Mouse (Mus musculus): ENCODE measurements around the gene Mast2. TPM values are rescaled to one million over a fixed set of nuclear protein-coding genes. Genes with fewer than 3 reads are reported as not detected.

The Mast2 gene
- polyA plus RNA-seq (2015; fragmentation: Nextera tagmentation; extraction: Ambion mirVana) = 2.4 and 2.8 TPM in 2 replicates

DNA sequence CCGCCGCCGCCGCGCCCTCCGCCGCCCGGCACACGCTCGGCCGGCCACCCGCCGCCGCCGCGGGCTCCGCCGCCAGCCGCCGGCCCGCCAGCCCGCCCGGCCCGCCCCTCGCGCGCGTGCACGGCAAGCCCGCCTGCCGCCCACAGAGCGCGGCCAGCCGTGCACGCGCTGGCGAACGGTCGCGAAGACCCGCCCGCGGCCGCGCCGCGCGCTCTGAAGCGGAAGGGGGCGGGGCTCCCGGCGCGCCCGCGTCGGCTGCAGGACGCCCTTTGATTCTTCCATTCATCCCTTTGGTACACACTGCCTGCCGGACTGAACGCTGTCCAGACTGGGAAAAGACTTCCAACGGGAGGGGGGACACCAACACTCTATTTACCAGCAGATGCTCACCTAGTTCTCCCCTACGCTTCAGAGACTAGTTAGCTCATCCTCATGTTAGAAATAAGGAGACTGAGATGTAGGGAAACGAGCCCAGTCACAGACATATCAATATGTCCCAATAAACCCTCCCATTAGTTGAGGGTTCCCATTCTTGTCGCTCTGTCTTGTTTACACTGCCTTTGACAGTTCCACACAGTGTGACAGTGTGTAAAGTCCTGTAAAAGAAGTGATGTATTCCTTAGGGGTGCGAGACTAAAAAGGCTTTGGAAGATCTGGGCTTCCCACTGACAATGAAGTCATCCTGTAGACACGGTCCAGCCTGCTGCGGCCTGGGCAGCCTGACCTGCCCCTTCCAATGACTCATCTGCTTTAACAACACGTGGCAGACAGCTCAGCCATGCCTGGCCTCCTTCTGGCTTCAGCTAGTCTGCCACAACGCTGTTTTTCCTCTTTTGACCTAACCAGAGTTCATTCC, at the start of gene Mast2:
TSS of gene Mast2 (minus strand) at position 58 of the 856 bp plus-strand sequence.
- DNase-seq = peak; percentile 89

DNA sequence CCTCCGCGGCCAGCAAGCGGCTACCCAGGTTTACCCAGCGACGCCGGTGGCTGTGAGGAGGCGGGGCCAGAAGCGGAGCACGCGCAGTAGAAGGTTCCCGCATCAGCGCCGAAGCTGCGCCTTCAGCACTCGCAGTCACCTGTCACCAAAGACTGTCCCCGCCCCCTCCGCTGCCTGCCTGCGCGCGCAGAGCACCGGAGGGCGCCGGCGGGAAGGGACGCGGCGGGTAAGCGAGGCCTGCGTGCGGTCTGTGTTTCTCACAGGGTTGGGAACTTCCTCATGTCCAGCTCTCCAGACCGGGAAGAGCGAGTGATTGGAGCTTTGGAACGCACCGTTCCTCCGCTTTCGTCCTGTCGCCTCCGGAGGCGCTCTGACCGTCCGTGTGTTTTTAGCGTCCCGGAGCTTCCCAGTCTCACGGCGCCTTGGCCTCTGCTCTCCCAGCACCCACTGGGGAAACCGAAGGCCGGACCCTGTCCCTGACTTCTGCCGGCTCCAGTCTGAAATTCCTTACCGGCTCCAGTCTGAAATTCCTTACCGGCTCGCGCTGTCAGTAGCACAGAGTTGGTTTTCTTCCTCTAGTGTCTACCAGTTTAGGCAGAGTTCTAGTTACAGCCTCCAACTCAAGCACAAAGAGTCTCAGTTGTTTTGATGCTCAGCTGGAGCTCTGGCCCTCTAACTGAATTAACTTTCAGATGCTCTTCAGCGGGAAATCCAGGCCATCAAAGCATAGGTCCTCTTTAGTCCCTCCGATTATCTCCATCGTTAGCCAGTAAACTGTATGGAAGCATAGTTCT, 43.6 kb upstream of the Mast2 start, which contains the start of gene Ipp:
TSS of gene Ipp (plus strand) at position 125 of the 794 bp plus-strand sequence.
- Histone ChIP-seq H3K4me3 (ENCODE audit: low read depth, low read length) (peak within 1 kb of the TSS; percentile 67), H3K9ac (replicated peaks) (peak within 1 kb of the TSS; percentile 72), H3K4me1 (ENCODE audit: insufficient read depth) (peaks cover 20% of the 10 kb centered on the region), H3K9me3 (ENCODE audit: low read length) (no peaks in the 10 kb centered on the region), H3K4me2 (ENCODE audit: low read depth, low read length) (peak within 1 kb of the TSS; percentile 81), H3K27ac (ENCODE audit: low read depth) (peak within 1 kb of the TSS; percentile 77), H3K36me3 (replicated peaks; ENCODE audit: insufficient read depth, low read length) (0 out of 2 replicates have a peak, but pooled peaks cover 3% of the 10 kb centered on the region), H3K27me3 (ENCODE audit: insufficient read depth, low read length) (no peaks in the 10 kb centered on the region)
- TF ChIP-seq EP300 (IDR thresholded peaks at IDR 0.05; ENCODE audit: low read depth) (no peak), CTCF (IDR thresholded peaks at IDR 0.05; ENCODE audit: low read depth) (peak; percentile 36)
- peak; percentile 98 for DNase-seq
- ATAC-seq = peak; percentile 99
- WGBS (ENCODE audit: insufficient replicate concordance) = under 1% methylated on average over 55 of the region's 55 CpGs

More for the DNA sequence above, at the start of gene Mast2:
- peak within 1 kb of the TSS; percentile 86 for H3K9ac ChIP-seq (replicated peaks)
- H3K4me2 ChIP-seq (ENCODE audit: low read depth, low read length) = peak within 1 kb of the TSS; percentile 75
- 2% methylated on average over 55 of the region's 68 CpGs for WGBS (ENCODE audit: insufficient replicate concordance)
- peaks cover 16% of the 10 kb centered on the region for H3K4me1 ChIP-seq (ENCODE audit: insufficient read depth)
- no peaks in the 10 kb centered on the region for H3K9me3 ChIP-seq (ENCODE audit: low read length)
- no peaks in the 10 kb centered on the region for H3K36me3 ChIP-seq (replicated peaks; ENCODE audit: insufficient read depth, low read length)
- TF ChIP-seq EP300 (IDR thresholded peaks at IDR 0.05; ENCODE audit: low read depth) (no peak), CTCF (IDR thresholded peaks at IDR 0.05; ENCODE audit: low read depth) (no peak)
- peak within 1 kb of the TSS; percentile 89 for H3K27ac ChIP-seq (ENCODE audit: low read depth)
- peak; percentile 95 for ATAC-seq
- peak within 1 kb of the TSS; percentile 72 for H3K4me3 ChIP-seq (ENCODE audit: low read depth, low read length)
- H3K27me3 ChIP-seq (ENCODE audit: insufficient read depth, low read length) = no peaks in the 10 kb centered on the region

- TF ChIP-seq CTCF (IDR thresholded peaks at IDR 0.05; ENCODE audit: low read depth) = no peak
- no peak for TF ChIP-seq EP300 (IDR thresholded peaks at IDR 0.05; ENCODE audit: low read depth)
- peak overlapping the region; percentile 67 for H3K4me3 ChIP-seq (ENCODE audit: low read depth, low read length)
- H3K4me1 ChIP-seq (ENCODE audit: insufficient read depth) = peaks cover 20% of the 10 kb centered on the region
- H3K9me3 ChIP-seq (ENCODE audit: low read length) = no peaks in the 10 kb centered on the region
- peak overlapping the region; percentile 48; the same call in 1 of the 2 replicates for H3K27ac ChIP-seq (ENCODE audit: low read depth)
- H3K4me2 ChIP-seq (ENCODE audit: low read depth, low read length) = peak overlapping the region; percentile 81
- DNase-seq (no peak), ATAC-seq (no peak)
- no peaks in the 10 kb centered on the region for H3K27me3 ChIP-seq (ENCODE audit: insufficient read depth, low read length)
- H3K9ac ChIP-seq (replicated peaks) = peak overlapping the region; percentile 72
- H3K36me3 ChIP-seq (replicated peaks; ENCODE audit: insufficient read depth, low read length) = 0 out of 2 replicates have a peak, but pooled peaks cover 3% of the 10 kb centered on the region
- 26% methylated on average over 11 of the region's 11 CpGs for WGBS (ENCODE audit: insufficient replicate concordance)
Observed at GRCm38 (mm10) chr4:116506886-116507424, 43.0 kb upstream of the Mast2 start.

GRCm38 (mm10) chr4:116499978-116500377, 36.0 kb upstream of the Mast2 start:
- Histone ChIP-seq H3K36me3 (replicated peaks; ENCODE audit: insufficient read depth, low read length) (no peaks in the 10 kb centered on the region), H3K4me2 (ENCODE audit: low read depth, low read length) (no peak overlapping the region), H3K27me3 (ENCODE audit: insufficient read depth, low read length) (no peaks in the 10 kb centered on the region), H3K4me3 (ENCODE audit: low read depth, low read length) (no peak overlapping the region), H3K4me1 (ENCODE audit: insufficient read depth) (no peaks in the 10 kb centered on the region), H3K9me3 (ENCODE audit: low read length) (no peaks in the 10 kb centered on the region), H3K9ac (replicated peaks) (no peak overlapping the region), H3K27ac (ENCODE audit: low read depth) (no peak overlapping the region)
- DNase-seq = no peak
- WGBS (ENCODE audit: insufficient replicate concordance) = 64% methylated on average over 3 of the region's 3 CpGs
- peak; percentile 62; the same call in 1 of the 2 replicates for ATAC-seq
- no peak for TF ChIP-seq CTCF (IDR thresholded peaks at IDR 0.05; ENCODE audit: low read depth)
- no peak for TF ChIP-seq EP300 (IDR thresholded peaks at IDR 0.05; ENCODE audit: low read depth)

- Histone ChIP-seq H3K27me3 (ENCODE audit: insufficient read depth, low read length) (no peaks in the 10 kb centered on the region), H3K4me1 (ENCODE audit: insufficient read depth) (peaks cover 7% of the 10 kb centered on the region), H3K36me3 (replicated peaks; ENCODE audit: insufficient read depth, low read length) (no peaks in the 10 kb centered on the region), H3K27ac (ENCODE audit: low read depth) (no peak overlapping the region), H3K9me3 (ENCODE audit: low read length) (no peaks in the 10 kb centered on the region), H3K4me2 (ENCODE audit: low read depth, low read length) (no peak overlapping the region), H3K4me3 (ENCODE audit: low read depth, low read length) (no peak overlapping the region), H3K9ac (replicated peaks) (no peak overlapping the region)
- 78% methylated on average over 5 of the region's 5 CpGs for WGBS (ENCODE audit: insufficient replicate concordance)
- no peak for DNase-seq
- TF ChIP-seq CTCF (IDR thresholded peaks at IDR 0.05; ENCODE audit: low read depth) (no peak), EP300 (IDR thresholded peaks at IDR 0.05; ENCODE audit: low read depth) (no peak)
- no peak for ATAC-seq
Observed at GRCm38 (mm10) chr4:116493646-116494045, 29.7 kb upstream of the Mast2 start.

Data from liver, postnatal 0 days (tissue).